Mouse (Mus musculus) kidney, postnatal 0 days (tissue): ENCODE measurements around the gene Lrmda. TPM values are rescaled to one million over a fixed set of nuclear protein-coding genes. Genes with fewer than 3 reads are reported as not detected.

Source experiments
- ATAC-seq: fragments of 200-750 bp; cut with Nextera tagmentation; replicated peaks from 2 replicates; pipeline ENCODE4 v1.8.0; 2017; ENCODE audit warnings: low read depth, moderate number of reproducible peaks, moderate TSS enrichment, moderate library complexity; ENCODE audit not compliant: low FRiP score
- DNase-seq: peaks from one replicate; pipeline ENCODE4 v3.0.0-alpha.2; 2016; ENCODE audit warnings: low spot score
- H3K27ac ChIP-seq: fragments of 300-500 bp; sonication (generic); 2 replicates; pipeline ENCODE4 v1.5.1; 2014; ENCODE audit warnings: mild to moderate bottlenecking
- H3K27me3 ChIP-seq: fragments of 300-500 bp; sonication (generic); 2 replicates; pipeline ENCODE4 v1.6.1; 2014; ENCODE audit warnings: low read length, mixed read lengths; ENCODE audit not compliant: insufficient read depth
- H3K36me3 ChIP-seq: fragments of 300-500 bp; sonication (generic); 2 replicates; pipeline ENCODE4 v1.6.1; 2014; ENCODE audit warnings: low read length, mixed read lengths; ENCODE audit not compliant: insufficient read depth
- H3K4me1 ChIP-seq: fragments of 300-500 bp; sonication (generic); replicated peaks from 2 replicates; pipeline ENCODE4 v1.6.1; 2014; ENCODE audit warnings: antibody characterized with exemption, low read length, mixed read lengths; ENCODE audit not compliant: insufficient read depth
- H3K4me2 ChIP-seq: fragments of 300-500 bp; sonication (generic); 2 replicates; pipeline ENCODE4 v1.6.1; 2014; ENCODE audit warnings: mild to moderate bottlenecking, low read length, moderate library complexity, mixed read lengths
- H3K4me3 ChIP-seq: fragments of 300-500 bp; sonication (generic); replicated peaks from 2 replicates; pipeline ENCODE4 v1.5.1; 2014; ENCODE audit warnings: low read depth, low read length
- H3K9ac ChIP-seq: fragments of 300-500 bp; sonication (generic); 2 replicates; pipeline ENCODE4 v1.6.1; 2014; ENCODE audit warnings: low read depth, low read length
- H3K9me3 ChIP-seq: fragments of 300-500 bp; sonication (generic); replicated peaks from 2 replicates; pipeline ENCODE4 v1.6.1; 2016; ENCODE audit warnings: low read length, inconsistent platforms, mixed read lengths
- CTCF ChIP-seq: IDR thresholded peaks from 2 replicates; pipeline ENCODE4 v1.5.1; 2016; ENCODE audit warnings: antibody characterized with exemption, low read depth, mild to moderate bottlenecking, moderate library complexity
- WGBS: fragments of 180-500 bp; shearing (Covaris S2); extraction: QIAGEN DNeasy Blood & Tissue Kit; methylation state at CpG from one replicate; pipeline ENCODE4 v1.1.7; 2014; 5-methylcytosine and 5-hydroxymethylcytosine counted together
- polyA plus RNA-seq: library from polyadenylated mRNA; unstranded; fragments of >200 nt; fragmentation: Nextera tagmentation; extraction: Ambion mirVana; gene quantifications from 2 replicates; pipeline ENCODE4 v1.2.1, GENCODE M21; 2015

Gene Lrmda
- polyA plus RNA-seq, 1 experiment from 2014 or later, result 0.83 TPM

GRCm38 (mm10) chr14:22285826-22286225 is 266.3 kb downstream of the Lrmda start:
- Histone ChIP-seq H3K36me3 (no peaks in the 10 kb centered on the region), H3K4me2 (no peak overlapping the region), H3K9me3 (no peaks in the 10 kb centered on the region), H3K4me3 (no peak overlapping the region), H3K9ac (no peak overlapping the region), H3K27me3 (no peaks in the 10 kb centered on the region), H3K4me1 (0 out of 2 replicates have a peak, but pooled peaks cover 3% of the 10 kb centered on the region), H3K27ac (no peak overlapping the region)
- ATAC-seq (no peak), DNase-seq (no peak)
- no peak for TF ChIP-seq CTCF
- 65% methylated on average over 4 of the region's 4 CpGs for WGBS

- no peaks in the 10 kb centered on the region for H3K36me3 ChIP-seq
- H3K4me3 ChIP-seq, result no peak overlapping the region
- no peaks in the 10 kb centered on the region for H3K27me3 ChIP-seq
- ATAC-seq, result no peak
- no peak overlapping the region for H3K9ac ChIP-seq
- 0 out of 2 replicates have a peak, but pooled peaks cover 3% of the 10 kb centered on the region for H3K4me1 ChIP-seq
- TF ChIP-seq CTCF, result no peak
- no peak overlapping the region for H3K27ac ChIP-seq
- WGBS, result 40% methylated on average over 10 of the region's 10 CpGs
- no peak for DNase-seq
- no peak overlapping the region for H3K4me2 ChIP-seq
- no peaks in the 10 kb centered on the region for H3K9me3 ChIP-seq
Observed at GRCm38 (mm10) chr14:22288179-22288578, 268.7 kb downstream of the Lrmda start.

- Histone ChIP-seq H3K27me3 (no peaks in the 10 kb centered on the region), H3K9me3 (no peaks in the 10 kb centered on the region), H3K4me3 (no peak overlapping the region), H3K36me3 (no peaks in the 10 kb centered on the region), H3K9ac (no peak overlapping the region), H3K27ac (no peak overlapping the region), H3K4me2 (no peak overlapping the region), H3K4me1 (0 out of 2 replicates have a peak, but pooled peaks cover 3% of the 10 kb centered on the region)
- DNase-seq, result peak; percentile 29
- 36% methylated on average over 15 of the region's 15 CpGs for WGBS
- no peak for ATAC-seq
- TF ChIP-seq CTCF, result no peak
Observed at GRCm38 (mm10) chr14:22289380-22289922, 269.9 kb downstream of the Lrmda start.

- Histone ChIP-seq H3K4me2 (no peak overlapping the region), H3K4me1 (no peaks in the 10 kb centered on the region), H3K9ac (no peak overlapping the region), H3K27me3 (no peaks in the 10 kb centered on the region), H3K4me3 (no peak overlapping the region), H3K27ac (no peak overlapping the region), H3K9me3 (no peaks in the 10 kb centered on the region), H3K36me3 (no peaks in the 10 kb centered on the region)
- no peak for DNase-seq
- ATAC-seq, result no peak
- WGBS, result 86% methylated on average over 4 of the region's 4 CpGs
- peak; percentile 49; the same call in 1 of the 2 replicates for TF ChIP-seq CTCF
Observed at GRCm38 (mm10) chr14:22294371-22294770, 274.9 kb downstream of the Lrmda start.

DNA sequence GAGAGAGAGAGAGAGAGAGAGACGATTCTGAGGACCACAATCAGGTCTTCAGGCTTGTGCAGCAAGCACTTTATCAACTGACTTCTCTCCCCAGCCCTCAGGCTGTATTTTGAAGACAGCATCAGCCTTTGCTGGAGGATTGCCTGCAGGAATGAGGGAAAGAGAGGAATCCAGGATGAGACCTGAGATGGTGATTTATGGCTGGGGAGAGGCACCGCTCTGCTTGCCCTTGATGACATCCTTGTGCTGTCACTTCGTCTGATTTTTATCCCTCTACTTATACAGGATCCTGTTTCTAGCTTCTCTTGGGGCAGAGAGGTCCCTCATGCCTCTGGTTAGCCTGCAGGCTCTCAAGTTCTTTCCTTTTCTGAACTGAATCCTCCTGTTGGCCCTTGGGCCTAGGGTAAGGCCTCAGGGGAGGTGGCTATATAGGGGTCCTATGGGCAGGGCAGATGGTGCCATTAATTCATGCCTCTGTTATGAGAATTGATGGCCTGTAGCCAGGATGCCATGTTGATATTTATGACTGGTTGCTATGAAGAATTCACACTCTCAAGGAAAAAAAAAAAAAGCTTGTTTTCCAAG is 277.2 kb downstream of the Lrmda start:
- DNase-seq, result peak; percentile 53
- ATAC-seq, result no peak

GRCm38 (mm10) chr14:22306759-22307158 is 287.2 kb downstream of the Lrmda start:
- Histone ChIP-seq H3K4me3 (no peak overlapping the region), H3K4me1 (no peaks in the 10 kb centered on the region), H3K9me3 (no peaks in the 10 kb centered on the region), H3K27ac (no peak overlapping the region), H3K4me2 (no peak overlapping the region), H3K9ac (no peak overlapping the region), H3K36me3 (no peaks in the 10 kb centered on the region), H3K27me3 (no peaks in the 10 kb centered on the region; the same call in 1 of the 2 replicates)
- DNase-seq (no peak), ATAC-seq (no peak)
- no peak for TF ChIP-seq CTCF
- WGBS, result 81% methylated on average over 5 of the region's 5 CpGs

More for the DNA sequence above, 277.2 kb downstream of the Lrmda start:
- 42% methylated on average over 3 of the region's 3 CpGs for WGBS
- H3K9me3 ChIP-seq, result no peaks in the 10 kb centered on the region
- H3K4me2 ChIP-seq, result no peak overlapping the region
- no peaks in the 10 kb centered on the region for H3K36me3 ChIP-seq
- H3K4me3 ChIP-seq, result no peak overlapping the region
- TF ChIP-seq CTCF, result no peak
- H3K27me3 ChIP-seq, result no peaks in the 10 kb centered on the region
- H3K4me1 ChIP-seq, result no peaks in the 10 kb centered on the region
- no peak overlapping the region for H3K9ac ChIP-seq
- H3K27ac ChIP-seq, result no peak overlapping the region
